Mouse (Mus musculus) gastrocnemius, postnatal 25 days (tissue): Measurements from ENCODE around the gene Pex3. TPM values are rescaled to one million over a fixed set of nuclear protein-coding genes. Genes with fewer than 3 reads are reported as not detected.

Source experiments
- DNase-seq: peaks from one replicate; pipeline ENCODE4 v3.0.0; 2022
- long read RNA-seq, 2 experiments: library from polyadenylated mRNA; stranded (forward); transcript quantifications; one replicate each; pipeline ENCODE4 v2.0.0; 2021
- total RNA-seq, 2 experiments: library from RNA; stranded (reverse); gene quantifications; 1 replicate in 1 of 2; 2 replicates in 1 of 2; pipeline ENCODE4 v1.2.3; 2021

Pex3 gene
- 10 to 100 TPM in 1 of 2 experiments, 1 to 10 TPM in 1; 9.8 to 11.1 TPM for total RNA-seq
- long read RNA-seq, experiment 1, partial matches to known transcripts, result 0 of 4 reads
- long read RNA-seq, experiment 1, other reads (novel, unspliced or antisense), result 0 of 4 reads
- long read RNA-seq, experiment 2, transcript Pex3-201 (12 exons, 2,129 nt), result major isoform, 12 of 16 reads
- long read RNA-seq, experiment 2, partial matches to known transcripts, result 0 of 16 reads
- long read RNA-seq, experiment 2, other reads (novel, unspliced or antisense), result 1 of 16 reads

DNA sequence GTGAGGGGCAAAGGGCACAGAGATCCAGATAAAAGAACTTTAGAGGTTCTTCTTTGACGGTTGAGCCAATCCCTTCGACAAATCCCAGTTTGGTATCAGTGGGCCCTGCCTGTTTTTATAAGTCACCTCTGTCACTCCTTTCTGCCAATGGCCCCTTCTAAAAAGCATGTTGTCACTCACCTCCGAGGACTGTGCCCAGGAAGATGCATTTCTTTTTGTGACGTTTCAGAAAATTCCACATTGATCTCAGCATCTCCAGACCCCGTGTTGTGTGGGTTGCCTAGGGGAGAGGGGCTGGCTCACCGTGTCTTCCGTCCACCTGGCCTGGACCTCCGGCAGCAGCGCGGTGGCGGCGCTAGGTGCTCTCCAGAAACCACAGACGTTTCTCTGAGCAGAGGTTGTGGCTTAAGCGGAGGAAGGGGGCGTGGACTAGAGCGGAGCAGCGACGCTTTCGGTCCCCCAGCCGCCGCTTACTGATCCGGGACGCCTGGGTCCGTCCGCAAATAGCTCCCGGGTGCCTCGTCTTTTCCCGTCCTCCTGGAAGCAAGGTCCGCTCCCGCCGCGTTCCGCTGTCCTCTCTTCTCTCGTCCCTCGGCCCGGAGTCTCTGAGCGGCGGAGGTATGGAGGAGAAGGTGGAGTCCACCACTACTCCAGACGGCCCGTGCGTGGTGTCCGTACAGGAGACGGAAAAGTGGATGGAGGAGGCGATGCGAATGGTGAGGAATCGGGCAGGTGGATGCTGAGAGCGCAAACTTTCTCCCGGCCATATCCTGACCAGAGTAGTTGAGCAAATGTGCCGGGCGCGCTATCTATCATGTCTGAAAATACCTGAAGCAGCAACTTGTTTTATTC, at the start of gene Pex3, which contains the start of gene Adat2:
Gene Pex3, minus strand, starts transcription at position 497 of the 852 bp plus-strand sequence.
Gene Adat2, plus strand, starts transcription at position 249 of the 852 bp plus-strand sequence.
- DNase-seq, result peak; percentile 84

DNA sequence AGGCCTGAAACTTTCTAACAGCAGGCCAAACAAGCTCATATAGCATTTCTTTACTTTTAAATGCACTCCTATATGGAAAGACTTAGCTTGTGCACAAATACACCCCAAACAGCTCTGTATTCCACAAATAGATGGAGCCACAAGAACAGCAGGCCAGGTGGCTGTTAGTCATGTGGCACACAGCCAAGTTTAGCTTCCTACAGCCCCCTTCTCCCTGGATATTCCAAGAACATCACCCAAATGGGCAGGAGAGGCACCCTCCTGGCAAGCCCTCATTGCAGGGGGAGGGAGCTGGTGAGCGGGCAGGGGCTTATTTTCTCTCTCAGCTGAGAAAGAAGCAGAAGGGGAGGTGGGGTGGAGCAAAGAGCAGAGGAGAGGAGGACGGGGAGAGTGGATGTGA, 48.0 kb upstream of the Pex3 start:
- DNase-seq, result no peak

DNA sequence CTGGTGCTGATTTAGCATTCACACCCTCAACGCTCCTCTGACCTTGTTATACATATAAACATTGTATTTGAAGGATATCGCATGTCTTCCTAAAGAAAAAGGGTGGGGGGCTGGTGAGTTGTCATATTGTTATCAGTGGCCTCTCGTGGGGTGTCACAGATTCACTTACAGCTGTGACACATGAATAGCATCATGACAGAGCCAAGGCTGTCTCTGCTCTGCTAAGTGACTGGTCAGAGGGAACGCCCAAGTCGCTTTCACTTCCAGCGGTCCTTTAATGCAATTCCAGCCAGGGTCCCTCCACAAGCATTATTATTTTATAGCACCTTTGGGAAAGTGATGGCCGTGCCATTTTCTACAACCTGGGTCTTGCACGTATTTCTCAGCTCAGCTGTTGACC, 44.5 kb upstream of the Pex3 start:
- DNase-seq, result no peak

DNA sequence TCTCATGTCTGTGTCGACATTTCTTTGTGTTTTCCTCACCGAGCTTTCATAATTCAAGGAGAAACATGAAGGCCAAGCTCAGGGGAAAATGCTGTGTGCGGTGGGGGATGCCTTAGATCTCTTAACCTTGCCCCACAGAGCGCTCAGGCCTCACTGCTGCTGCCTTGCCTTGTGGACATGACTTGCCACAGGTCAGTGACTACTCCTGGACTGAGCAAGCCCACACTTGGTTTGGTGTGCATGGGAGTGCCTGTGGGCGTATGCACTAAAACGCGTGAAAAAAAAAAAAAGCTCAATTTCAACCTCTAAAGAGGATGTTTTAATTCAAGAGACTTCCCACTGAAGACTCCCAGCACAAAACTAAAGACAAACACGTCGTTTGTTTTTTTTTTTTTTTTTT, 43.9 kb upstream of the Pex3 start:
- DNase-seq, result no peak

- peak; percentile 6 for DNase-seq
These were observed 43.1 kb upstream of the Pex3 start for GRCm38 (mm10) chr10:13596073-13596472.

- DNase-seq, result no peak
These were observed 40.6 kb upstream of the Pex3 start for GRCm38 (mm10) chr10:13593529-13593928.

DNA sequence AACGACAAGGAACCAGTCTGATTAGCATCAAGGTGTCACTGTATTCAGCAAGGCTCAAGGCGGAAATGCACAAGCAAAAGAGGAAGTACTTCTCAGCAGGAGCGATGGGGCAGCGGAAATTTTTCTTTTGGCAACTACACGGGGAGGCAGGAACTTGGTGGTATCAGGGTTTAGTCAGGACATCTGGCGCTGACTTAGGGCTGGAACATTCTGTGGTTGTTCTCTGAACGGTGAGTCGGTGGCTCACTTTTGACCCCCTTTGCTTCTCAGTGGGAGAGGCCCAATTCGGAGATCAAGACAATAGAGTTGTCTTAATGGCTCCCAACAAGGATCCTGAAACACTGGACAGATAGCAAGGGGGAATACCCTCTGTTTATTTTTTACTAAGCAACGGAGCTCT, 39.3 kb upstream of the Pex3 start:
- no peak for DNase-seq

GRCm38 (mm10) chr10:13587914-13588313, 35.0 kb upstream of the Pex3 start:
- DNase-seq, result no peak

DNA sequence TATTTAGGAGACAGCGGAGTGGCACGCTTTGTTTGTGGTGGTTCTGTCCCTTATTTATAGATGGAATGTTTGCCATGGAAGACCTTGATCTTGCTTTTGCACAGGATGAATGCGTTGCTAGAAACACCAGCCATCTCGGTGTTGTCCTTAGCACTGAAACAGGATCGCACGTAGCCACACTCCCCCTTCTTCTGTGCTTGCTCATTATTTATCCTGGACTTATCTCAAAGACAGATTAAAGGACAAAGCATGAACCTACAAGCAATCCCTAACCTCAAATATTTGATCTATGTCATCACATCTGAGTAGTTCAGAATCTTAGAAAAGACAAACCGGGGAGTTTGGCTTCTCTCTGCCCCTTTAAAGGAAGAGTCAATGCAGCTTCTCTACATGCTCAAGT, 24.2 kb upstream of the Pex3 start:
- no peak for DNase-seq

- no peak for DNase-seq
These were observed 19.5 kb upstream of the Pex3 start for GRCm38 (mm10) chr10:13572410-13572809.

- DNase-seq, result no peak
These were observed 19.1 kb upstream of the Pex3 start for GRCm38 (mm10) chr10:13572003-13572402.

DNA sequence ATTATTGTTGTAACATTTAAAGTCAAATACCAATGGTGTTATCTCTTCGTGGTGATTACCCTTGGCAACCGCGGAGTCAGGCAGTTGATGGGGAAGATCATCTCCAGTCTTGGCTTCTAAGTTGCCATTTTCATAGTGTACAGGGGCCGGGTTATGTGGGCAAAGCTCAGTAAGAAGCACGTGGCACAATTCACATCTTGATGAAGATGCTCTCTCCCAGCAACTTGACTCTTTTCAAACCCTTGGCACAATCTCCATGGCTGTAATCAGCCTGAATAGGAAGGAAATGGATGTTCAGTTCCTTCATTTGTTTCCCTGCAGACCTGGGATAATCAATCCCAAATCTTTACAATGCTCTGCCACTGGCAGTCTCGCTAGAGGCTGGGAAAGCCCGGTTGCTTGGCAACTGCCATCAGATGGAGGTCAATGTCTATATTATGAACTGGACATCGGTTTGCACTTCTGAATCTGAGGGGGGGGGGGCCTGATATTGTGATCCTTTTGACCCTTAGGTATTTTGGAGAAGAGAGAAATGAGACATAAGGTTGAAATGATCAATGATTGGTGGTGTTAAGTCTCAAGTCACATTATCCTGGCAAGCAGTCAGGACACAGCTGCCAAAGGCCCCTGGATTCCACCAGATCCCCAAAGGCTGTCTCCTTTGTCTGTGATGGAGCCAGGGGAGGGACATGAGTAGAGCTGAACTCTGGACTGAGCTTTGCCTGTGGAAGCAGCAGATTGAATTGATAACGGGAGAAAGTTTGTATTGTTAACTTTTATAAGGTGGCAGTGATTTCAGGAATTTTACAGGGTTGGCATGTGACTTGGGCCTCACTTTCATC, 18.0 kb upstream of the Pex3 start:
- DNase-seq, result no peak

DNA sequence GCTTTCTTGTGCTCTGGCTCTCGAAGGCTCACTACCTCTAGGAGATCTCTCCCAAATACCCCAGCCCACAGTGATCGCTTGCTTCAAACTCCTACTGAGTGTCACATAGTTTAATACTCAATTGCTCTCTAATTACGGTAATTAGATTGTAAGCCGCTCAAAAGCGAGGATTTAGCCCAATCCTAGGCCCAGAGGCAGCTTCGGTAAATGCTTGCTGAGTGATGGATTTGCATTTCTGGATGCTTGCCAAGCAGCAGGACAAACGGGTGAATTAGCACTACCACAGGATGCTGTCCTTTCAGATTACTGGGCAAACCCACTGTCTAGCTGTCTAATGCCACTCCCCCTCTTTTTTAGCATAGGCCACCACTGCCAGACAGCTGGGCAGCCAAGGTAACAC, 16.9 kb upstream of the Pex3 start:
- peak; percentile 20 for DNase-seq

DNA sequence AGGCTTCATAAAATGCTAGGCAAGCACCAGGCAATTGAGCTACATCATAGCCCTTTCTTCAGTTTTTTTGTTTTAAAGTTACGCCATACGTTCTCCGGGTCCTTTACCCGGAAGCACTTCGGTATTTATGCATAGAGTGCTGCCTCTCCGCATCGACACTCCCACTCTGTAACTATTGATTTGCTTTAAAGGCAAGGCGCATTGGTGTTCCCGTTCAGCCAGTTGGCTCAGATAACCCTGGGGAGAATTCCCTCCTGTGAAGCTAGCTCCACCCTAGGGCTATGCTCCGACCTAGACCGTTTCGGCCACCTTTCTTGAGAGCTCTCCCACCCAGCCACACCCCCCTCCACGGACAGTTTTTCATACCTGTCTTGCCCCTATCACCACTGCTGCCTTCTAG, 13.5 kb upstream of the Pex3 start:
- DNase-seq, result no peak

GRCm38 (mm10) chr10:13565080-13565448, 12.1 kb upstream of the Pex3 start:
- DNase-seq, result no peak

- peak; percentile 14 for DNase-seq
These were observed 11.6 kb upstream of the Pex3 start for GRCm38 (mm10) chr10:13564364-13565079.

DNA sequence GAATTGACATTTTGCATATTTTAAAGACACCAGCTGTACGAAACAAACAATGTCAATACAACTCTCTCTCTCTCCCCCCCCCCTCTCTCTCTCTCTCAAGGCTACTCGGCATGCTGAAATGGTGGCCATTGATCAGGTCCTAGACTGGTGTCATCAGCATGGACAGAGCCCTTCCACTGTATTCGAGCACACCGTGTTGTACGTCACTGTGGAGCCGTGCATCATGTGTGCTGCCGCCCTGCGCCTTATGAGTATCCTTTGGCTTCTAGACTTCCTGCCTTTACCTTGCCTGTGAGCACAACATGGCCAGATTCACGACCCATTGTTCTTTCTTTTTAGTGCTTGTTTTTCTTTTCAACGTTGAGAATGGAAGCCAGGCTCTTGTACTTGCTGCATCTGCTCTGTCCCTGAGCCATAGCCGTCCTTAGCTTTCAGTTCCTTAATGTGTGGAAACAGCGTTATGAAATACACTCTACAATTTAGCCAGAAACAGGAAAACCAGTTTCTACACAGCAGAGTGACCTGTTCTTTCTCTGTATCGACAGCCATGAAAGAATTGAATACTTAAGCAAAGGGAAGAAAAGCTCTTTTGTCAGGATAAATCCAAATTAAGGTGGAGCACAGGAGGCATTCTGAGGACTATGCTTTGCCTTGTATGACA, 7.2 kb upstream of the Pex3 start:
- no peak for DNase-seq

- no peak for DNase-seq
These were observed 1.4 kb upstream of the Pex3 start for GRCm38 (mm10) chr10:13554316-13554715.

GRCm38 (mm10) chr10:13553498-13553985, 600 bp upstream of the Pex3 start:
- DNase-seq, result no peak

DNA sequence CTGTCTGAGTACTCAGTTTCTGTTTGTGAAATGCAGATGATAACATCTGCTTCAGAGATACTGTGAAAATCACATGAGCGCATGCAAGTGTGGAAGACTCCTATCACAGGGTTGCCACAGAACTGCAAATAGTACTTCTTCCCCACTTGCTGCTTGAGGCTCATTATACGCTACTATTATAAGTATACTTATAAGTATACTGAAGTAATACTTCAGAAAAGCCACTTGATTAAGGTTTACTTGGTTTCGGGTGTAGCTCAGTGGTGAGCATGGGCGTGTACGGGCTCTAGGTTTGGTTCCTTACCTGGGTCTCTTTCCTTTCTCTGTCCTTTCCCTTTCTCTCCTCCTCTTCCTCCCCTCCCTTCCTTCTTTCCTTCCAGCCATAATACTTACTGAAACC, 11.2 kb downstream of the Pex3 start:
- no peak for DNase-seq

DNA sequence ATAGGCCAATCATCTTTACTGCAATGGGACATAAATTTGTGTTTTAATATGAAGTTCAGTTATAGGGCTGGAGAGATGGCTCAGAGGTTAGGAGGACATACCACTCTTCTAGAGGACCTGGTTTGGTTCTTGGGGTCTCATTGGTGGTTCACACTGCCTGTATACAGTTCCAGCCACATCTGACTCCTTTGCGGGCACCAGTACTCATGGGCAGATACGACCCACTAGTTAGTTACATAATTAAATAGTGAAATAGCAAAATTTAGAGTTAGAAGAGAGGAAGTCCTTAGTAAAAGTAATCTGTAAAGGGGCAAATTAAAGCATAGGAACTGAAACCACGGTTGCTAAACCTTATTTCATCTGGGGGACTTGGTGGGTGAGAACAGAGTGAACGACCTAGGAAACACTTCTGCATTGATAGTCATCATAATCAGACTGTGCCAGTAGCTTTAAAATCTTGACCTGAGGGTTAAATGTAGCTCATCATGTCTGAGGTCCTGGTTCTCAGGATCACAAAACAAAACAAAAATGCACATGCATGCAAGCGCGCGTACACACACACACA, 13.1 kb downstream of the Pex3 start:
- no peak for DNase-seq
